Mouse (Mus musculus) testis, adult 2 months (tissue): ENCODE measurements around the gene Col25a1. TPM values are rescaled to one million over a fixed set of nuclear protein-coding genes. Genes with fewer than 3 reads are reported as not detected.
A peak's percentile ranks its signal among the peaks of the same experiment; 100 is the strongest.

Source experiments
- H3K27ac ChIP-seq: fragments of 200-500 bp; 2 replicates; pipeline ENCODE4 v1.5.1; 2012; ENCODE audit warnings: low read depth, low read length; ENCODE audit not compliant: control insufficient read depth, insufficient read depth
- H3K27me3 ChIP-seq: fragments of 200-500 bp; 2 replicates; pipeline ENCODE4 v1.6.1; 2012; ENCODE audit warnings: mild to moderate bottlenecking, low read length, moderate library complexity; ENCODE audit not compliant: control insufficient read depth, insufficient read depth
- H3K36me3 ChIP-seq: fragments of 200-500 bp; 2 replicates; pipeline ENCODE4 v1.6.1; 2012; ENCODE audit warnings: mild to moderate bottlenecking, low read length; ENCODE audit not compliant: control insufficient read depth, insufficient read depth
- H3K4me1 ChIP-seq: fragments of 200-500 bp; 2 replicates; pipeline ENCODE4 v1.6.1; 2012; ENCODE audit warnings: low read length; ENCODE audit not compliant: control insufficient read depth, insufficient read depth
- H3K4me3 ChIP-seq: fragments of 200-500 bp; 2 replicates; pipeline ENCODE4 v1.5.1; 2012; ENCODE audit warnings: low read depth, mild to moderate bottlenecking, low read length, moderate library complexity, mixed read lengths; ENCODE audit not compliant: control insufficient read depth
- CTCF ChIP-seq: fragments of 200-500 bp; IDR thresholded peaks from 2 replicates; pipeline ENCODE4 v1.5.1; 2012; ENCODE audit warnings: low read depth, mild to moderate bottlenecking, inconsistent platforms, low read length, moderate library complexity; ENCODE audit not compliant: control insufficient read depth, insufficient read depth, insufficient replicate concordance
- POLR2A ChIP-seq: fragments of 200-500 bp; IDR thresholded peaks from 2 replicates; pipeline ENCODE4 v1.6.1; 2012; ENCODE audit warnings: low read depth, mild to moderate bottlenecking, inconsistent platforms, low read length, moderate library complexity; ENCODE audit not compliant: control insufficient read depth
- polyA plus RNA-seq: library from polyadenylated mRNA; depleted of rRNA; stranded (reverse); fragments of >200 nt; gene quantifications from 2 replicates; pipeline ENCODE4 v1.2.3, GENCODE M21; 2012

Col25a1 gene
- polyA plus RNA-seq, 1 experiment, result 1.9 TPM

DNA sequence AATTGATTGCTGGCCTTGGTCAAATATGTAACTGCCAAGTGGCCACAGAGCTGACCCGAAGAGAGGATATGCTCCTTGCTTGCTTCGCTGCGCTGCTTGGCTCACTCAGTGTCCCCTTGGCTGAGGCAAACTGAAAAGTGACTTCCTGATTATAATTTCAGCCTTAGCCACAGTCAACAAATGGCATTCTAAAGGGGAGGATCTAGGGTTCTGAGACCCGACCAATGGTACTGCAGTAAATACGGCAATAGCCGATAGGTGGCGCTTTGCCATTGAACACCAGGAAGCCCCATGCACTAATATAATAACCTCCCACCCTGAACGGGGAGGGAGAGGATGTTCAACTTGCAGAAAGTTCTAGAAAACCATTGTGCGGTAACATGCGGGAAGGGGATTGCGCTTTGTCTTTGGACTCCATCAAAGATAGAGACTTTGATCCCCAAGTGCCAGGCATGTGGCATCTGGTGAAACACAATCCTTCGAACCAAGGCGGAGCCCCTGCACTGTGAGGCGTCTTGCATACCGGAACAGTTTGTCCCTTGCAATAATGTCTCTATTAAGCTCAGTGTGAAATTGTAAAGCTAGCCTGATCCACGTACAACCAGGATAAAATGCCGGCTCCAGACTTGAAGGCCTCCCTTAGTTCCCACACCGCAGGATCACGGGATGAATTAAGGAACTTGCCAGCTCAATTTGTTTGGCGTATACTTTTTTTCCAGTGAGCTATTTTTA is 363.5 kb downstream of the Col25a1 start:
- Histone ChIP-seq H3K36me3 (no peaks in the 10 kb centered on the region), H3K27me3 (no peaks in the 10 kb centered on the region), H3K4me1 (no peaks in the 10 kb centered on the region; the same call in 1 of the 2 replicates), H3K27ac (no peak overlapping the region), H3K4me3 (peak overlapping the region; percentile 29)
- TF ChIP-seq CTCF, result no peak; the same call in 1 of the 2 replicates
- no peak for TF ChIP-seq POLR2A

- Histone ChIP-seq H3K4me1 (no peaks in the 10 kb centered on the region; the same call in 1 of the 2 replicates), H3K27me3 (no peaks in the 10 kb centered on the region), H3K27ac (no peak overlapping the region), H3K36me3 (no peaks in the 10 kb centered on the region), H3K4me3 (no peak overlapping the region)
- no peak for TF ChIP-seq POLR2A
Measured at GRCm38 (mm10) chr3:130497036-130497435, 365.7 kb downstream of the Col25a1 start.

GRCm38 (mm10) chr3:130501713-130502112 is 370.4 kb downstream of the Col25a1 start:
- H3K36me3 ChIP-seq, result no peaks in the 10 kb centered on the region
- H3K27me3 ChIP-seq, result no peaks in the 10 kb centered on the region
- TF ChIP-seq POLR2A (no peak), CTCF (no peak)
- no peaks in the 10 kb centered on the region for H3K4me1 ChIP-seq
- no peak overlapping the region for H3K27ac ChIP-seq
- H3K4me3 ChIP-seq, result no peak overlapping the region

- Histone ChIP-seq H3K27ac (no peak overlapping the region), H3K4me3 (no peak overlapping the region), H3K36me3 (no peaks in the 10 kb centered on the region), H3K27me3 (no peaks in the 10 kb centered on the region), H3K4me1 (no peaks in the 10 kb centered on the region)
- no peak for TF ChIP-seq POLR2A
- no peak for TF ChIP-seq CTCF
Measured at GRCm38 (mm10) chr3:130508330-130508729, 377.0 kb downstream of the Col25a1 start.

DNA sequence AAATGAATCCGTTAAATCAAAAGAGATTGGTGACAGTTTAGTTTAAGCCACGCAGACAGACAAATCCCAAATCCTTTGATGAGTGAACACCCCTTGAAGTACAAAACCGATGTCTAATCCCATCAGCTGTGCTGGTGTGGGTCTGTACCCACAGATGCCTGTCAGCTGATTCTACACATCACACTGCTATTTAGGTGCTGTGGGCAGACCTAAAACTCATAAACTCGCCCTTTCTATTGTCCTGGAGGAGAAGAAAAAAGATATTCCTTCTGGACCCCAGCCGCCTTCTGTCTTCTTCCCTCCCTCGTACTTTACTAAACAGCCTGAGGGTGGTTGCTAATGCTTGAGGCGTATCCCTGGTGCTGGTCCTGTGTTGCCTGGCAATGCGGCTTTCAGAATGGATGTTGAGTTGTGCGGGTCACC is 387.2 kb downstream of the Col25a1 start:
- no peak for TF ChIP-seq CTCF
- no peak for TF ChIP-seq POLR2A
- Histone ChIP-seq H3K4me3 (no peak overlapping the region), H3K27me3 (no peaks in the 10 kb centered on the region), H3K36me3 (no peaks in the 10 kb centered on the region), H3K4me1 (no peaks in the 10 kb centered on the region), H3K27ac (no peak overlapping the region)

GRCm38 (mm10) chr3:130521834-130522476 is 390.7 kb downstream of the Col25a1 start:
- TF ChIP-seq CTCF (no peak), POLR2A (no peak)
- H3K4me3 ChIP-seq, result no peak overlapping the region
- H3K36me3 ChIP-seq, result no peaks in the 10 kb centered on the region
- no peaks in the 10 kb centered on the region for H3K27me3 ChIP-seq
- no peaks in the 10 kb centered on the region for H3K4me1 ChIP-seq
- H3K27ac ChIP-seq, result no peak overlapping the region

DNA sequence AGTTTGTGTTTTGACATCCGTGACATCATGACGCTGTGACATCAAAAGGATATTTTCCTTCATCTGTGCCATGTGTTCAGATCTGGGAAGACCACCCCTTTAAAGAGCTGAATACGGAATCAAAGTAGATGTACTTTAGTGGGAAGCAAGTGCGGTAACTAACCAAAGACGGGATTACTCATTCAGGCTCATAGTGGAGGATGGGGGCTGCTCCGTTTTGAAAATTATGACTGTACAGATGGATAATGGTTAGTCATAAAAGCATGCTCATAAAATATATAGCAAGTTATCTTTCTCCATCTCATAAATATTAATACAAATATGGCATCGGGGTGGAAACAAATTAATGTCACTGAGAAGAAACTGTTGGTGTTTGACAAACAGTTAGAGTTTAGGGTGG is 391.7 kb downstream of the Col25a1 start:
- no peak for TF ChIP-seq POLR2A
- TF ChIP-seq CTCF, result no peak
- H3K27me3 ChIP-seq, result no peaks in the 10 kb centered on the region
- no peaks in the 10 kb centered on the region for H3K36me3 ChIP-seq
- no peak overlapping the region for H3K27ac ChIP-seq
- no peaks in the 10 kb centered on the region for H3K4me1 ChIP-seq
- H3K4me3 ChIP-seq, result no peak overlapping the region
